Mouse (Mus musculus): ENCODE data around the gene Mrtfb.

Mrtfb gene

GRCm38 (mm10) chr16:13401591-13401990 lies 145.3 kb downstream of the Mrtfb start:
- no peak for DNase-seq (ENCODE audit: low spot score in 2 of 2)

DNA sequence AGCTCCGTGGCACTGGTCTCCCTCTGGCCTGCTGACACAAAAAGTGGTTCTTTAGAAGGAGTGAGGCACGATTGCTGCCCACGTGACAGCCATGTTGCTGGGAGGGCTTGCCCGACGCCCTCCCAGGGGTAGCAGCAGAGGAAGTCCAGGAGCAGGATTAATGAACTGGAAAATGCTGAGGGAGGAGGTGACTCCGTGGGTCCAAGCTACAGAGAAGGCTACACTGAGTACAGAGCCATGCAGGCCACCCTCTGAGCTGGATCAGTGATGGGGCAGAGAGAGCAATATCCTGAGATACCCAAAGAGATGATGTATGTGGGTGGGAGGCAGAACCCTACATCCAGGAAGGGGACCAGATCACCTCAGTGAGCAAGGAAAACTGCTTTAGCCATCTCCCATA lies 148.4 kb downstream of the Mrtfb start:
- no peak for DNase-seq (ENCODE audit: low spot score in 2 of 2)

DNA sequence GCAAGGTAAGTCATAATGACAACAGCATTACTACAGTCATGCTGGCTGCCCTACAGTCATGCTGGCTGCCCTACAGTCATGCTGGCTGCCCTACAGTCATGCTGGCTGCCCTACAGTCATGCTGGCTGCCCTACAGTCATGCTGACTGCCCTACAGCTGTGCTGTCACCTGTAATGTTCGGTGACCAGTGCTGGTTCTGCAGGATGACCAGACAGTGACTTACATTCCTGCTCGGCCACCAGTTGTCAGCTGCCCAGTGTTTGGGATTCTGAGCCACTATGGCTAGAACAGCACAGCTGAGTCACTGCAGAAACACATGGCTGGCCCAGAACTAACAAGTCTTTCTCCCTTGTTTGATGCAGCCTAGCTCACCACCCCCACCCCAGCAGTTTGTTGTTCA lies 149.1 kb downstream of the Mrtfb start:
- DNase-seq (ENCODE audit: low spot score in 2 of 2) = no peak

- peak; percentile 55 to 60 for DNase-seq (ENCODE audit: low spot score in 2 of 2)
Measured at GRCm38 (mm10) chr16:13409530-13410163, 153.4 kb downstream of the Mrtfb start.

GRCm38 (mm10) chr16:13410760-13411159 lies 154.5 kb downstream of the Mrtfb start:
- no peak for DNase-seq (ENCODE audit: low spot score in 2 of 2)

GRCm38 (mm10) chr16:13411531-13411930 lies 155.2 kb downstream of the Mrtfb start:
- DNase-seq (ENCODE audit: low spot score in 2 of 2) = no peak

- DNase-seq (ENCODE audit: low spot score in 2 of 2) = no peak
Measured at GRCm38 (mm10) chr16:13414566-13414965, 158.3 kb downstream of the Mrtfb start.

DNA sequence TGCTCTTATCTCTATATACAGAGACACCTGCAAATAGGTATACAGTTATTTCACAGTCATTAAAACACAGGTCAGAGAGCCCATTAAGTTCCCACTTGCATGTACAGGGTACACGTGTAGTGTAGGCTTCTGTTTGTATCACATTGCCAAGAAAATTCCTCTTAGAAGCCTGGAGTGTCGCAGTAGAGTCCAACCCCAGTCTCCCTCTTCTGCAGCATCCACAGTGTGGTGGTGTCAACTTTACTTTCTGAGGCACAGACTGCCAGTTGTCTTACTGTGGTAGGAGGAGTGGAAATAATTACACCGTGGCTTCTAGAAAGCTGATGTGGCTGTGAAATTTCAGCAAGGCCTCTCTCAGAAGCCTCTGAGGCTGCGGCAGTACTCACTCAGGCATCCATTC lies 158.7 kb downstream of the Mrtfb start:
- DNase-seq (ENCODE audit: low spot score in 2 of 2) = no peak

GRCm38 (mm10) chr16:13415465-13415864 lies 159.2 kb downstream of the Mrtfb start:
- no peak for DNase-seq (ENCODE audit: low spot score in 2 of 2)

- peak; percentile 63 for DNase-seq (ENCODE audit: low spot score in 2 of 2)
Measured at GRCm38 (mm10) chr16:13416465-13416864, 160.2 kb downstream of the Mrtfb start.

- no peak for DNase-seq (ENCODE audit: low spot score in 2 of 2)
Measured at GRCm38 (mm10) chr16:13417904-13418303, 161.6 kb downstream of the Mrtfb start.

- no peak for DNase-seq (ENCODE audit: low spot score in 2 of 2)
Measured at GRCm38 (mm10) chr16:13419752-13420151, 163.5 kb downstream of the Mrtfb start.

- no peak for DNase-seq (ENCODE audit: low spot score in 2 of 2)
Measured at GRCm38 (mm10) chr16:13422522-13422921, 166.2 kb downstream of the Mrtfb start.

GRCm38 (mm10) chr16:13423587-13424355 lies 167.5 kb downstream of the Mrtfb start:
- DNase-seq (ENCODE audit: low spot score in 2 of 2) = no peak

DNA sequence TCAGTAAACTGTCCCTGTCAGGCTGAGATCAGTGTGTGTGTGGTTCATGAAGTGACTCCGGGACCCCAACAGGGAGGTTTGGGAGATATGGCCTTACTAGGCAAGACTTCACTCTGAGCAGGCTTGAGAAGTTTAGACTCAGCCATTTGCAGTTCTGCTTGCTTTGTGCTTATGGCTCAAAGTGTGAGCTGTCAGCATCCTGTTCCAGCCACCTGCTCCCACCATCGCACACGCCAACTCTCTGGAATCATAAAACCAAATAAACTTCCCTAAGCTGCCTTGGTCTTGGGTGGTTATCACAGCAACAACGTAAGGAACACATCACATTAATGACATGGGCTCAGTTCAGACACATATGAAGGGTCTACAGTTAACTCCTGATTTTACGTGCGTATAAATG lies 169.5 kb downstream of the Mrtfb start:
- DNase-seq (ENCODE audit: low spot score in 2 of 2) = no peak

DNA sequence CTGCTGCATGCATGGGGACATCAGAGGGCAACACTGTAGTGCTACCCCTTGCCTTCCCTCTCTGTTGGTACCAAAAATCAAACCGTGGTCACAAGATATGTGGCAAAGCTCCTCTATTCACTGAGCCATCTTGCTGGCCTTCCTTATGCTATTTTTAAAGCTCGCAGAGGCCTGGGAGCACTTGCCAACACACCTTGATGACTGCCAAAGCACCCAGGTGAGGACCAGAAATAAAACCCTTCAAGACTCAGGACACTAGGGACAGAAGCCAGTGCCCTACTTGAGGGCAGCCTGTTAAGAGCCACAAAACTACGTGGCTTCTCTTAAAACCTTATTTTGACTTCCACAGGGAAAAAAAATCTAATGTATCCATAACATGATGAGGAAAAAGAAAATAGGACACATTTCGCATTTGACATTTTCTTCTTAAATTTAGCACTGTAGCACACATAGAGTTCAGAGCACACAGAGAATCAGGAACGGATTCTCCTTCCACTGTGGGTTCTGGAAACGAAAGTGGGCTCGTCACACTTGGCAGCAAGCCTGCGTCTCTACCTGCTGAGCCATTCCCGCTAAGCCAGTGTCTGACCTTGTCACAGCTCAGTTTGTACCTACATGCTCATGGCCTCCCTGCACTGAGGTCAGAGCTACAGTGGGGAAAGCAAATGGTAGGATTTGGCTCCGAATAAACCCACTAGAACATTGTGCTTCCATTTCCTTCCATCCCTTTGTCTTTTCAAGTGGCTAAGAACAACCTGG lies 170.7 kb downstream of the Mrtfb start:
- no peak for DNase-seq (ENCODE audit: low spot score in 2 of 2)

DNA sequence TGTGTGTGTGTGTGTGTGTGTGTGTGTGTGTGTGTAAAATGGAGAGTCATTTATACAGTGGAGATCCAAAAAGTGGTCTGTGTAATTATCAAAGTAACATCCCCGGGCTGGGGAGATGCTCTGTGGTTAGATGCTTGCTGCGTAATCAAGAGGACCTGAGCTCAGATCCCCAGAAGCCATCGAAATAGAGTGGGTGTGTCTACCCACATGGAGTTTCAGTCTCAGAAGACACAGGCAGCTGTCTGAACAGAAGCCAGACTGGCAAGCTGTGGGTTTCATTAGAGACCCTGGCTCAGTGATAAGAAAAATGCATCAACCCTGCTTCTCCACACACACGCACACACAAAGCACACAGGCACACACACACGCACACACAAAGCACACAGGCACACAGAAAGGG lies 171.8 kb downstream of the Mrtfb start:
- DNase-seq (ENCODE audit: low spot score in 2 of 2) = no peak

GRCm38 (mm10) chr16:13428806-13429205 lies 172.5 kb downstream of the Mrtfb start:
- no peak for DNase-seq (ENCODE audit: low spot score in 2 of 2)

DNA sequence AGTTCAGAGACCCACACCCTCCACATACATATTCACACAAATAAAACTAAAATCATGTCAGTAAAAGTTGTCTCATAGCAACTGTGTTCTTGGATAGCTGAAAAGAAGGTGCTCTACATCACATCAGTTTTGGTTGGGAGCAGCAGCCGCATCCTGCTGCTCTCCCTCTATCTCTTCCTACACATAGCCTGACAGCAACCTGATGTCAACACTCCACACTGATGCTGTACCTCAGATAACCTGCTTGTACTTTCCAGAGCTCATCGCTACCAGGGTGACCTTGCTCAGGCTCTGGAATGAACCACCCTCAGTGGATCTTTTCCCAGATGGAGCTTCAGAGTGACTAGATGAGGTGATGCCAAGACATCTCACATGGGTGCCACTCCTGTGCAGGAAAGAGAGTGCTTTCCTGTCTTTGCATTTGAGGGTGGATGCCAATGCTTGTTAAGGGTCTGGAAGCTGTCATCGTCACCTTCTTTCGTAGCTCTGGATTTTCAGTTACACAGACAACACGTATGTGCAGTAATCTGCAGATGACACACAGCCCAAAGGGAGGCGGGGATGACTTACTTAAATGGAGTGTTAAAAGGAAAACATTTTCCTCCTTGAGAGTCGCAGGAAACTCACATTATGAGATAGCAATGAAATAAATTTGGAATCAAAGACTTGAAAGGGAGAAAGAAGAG lies 173.8 kb downstream of the Mrtfb start:
- no peak for DNase-seq (ENCODE audit: low spot score in 2 of 2)

DNA sequence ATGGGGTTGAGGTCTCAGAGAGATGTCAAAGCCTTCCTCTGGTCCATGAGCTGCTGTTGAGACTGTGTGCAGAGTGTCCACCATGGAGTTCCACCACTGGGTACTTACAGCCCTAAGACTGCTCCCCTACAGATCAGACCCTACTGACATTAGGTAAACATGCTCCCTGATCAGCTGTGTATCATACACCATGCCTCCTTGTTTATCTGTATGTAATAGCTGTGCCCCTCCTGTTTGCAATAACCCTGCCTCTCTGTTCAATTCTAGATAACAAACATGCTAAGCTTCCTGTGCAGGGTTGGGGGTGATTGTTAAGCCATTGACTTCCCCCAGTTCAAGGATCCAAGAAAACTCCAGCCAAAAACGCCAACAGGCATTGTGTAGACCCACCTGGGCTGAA lies 174.7 kb downstream of the Mrtfb start:
- no peak for DNase-seq (ENCODE audit: low spot score in 2 of 2)

- no peak for DNase-seq (ENCODE audit: low spot score in 2 of 2)
Measured at GRCm38 (mm10) chr16:13435627-13436026, 179.3 kb downstream of the Mrtfb start.
